Mouse (Mus musculus) T-helper 17 cell (primary cell): ENCODE results near the gene Vps13d.

Source experiments
- in situ Hi-C, 2 experiments: fragments of 300-600 bp; cut with MboI, MseI; formaldehyde crosslinking; loops; 1 replicate in 1 of 2; 2 replicates in 1 of 2; pipeline ENCODE4 v1.15.1; 2025; ENCODE audit warnings: high pct_unique_total_duplicates in 2 of 2

The Vps13d gene

GRCm38 (mm10) chr4:145013760-145014631, 180.8 kb downstream of the Vps13d start:
- in situ Hi-C loops: no loop called here

DNA sequence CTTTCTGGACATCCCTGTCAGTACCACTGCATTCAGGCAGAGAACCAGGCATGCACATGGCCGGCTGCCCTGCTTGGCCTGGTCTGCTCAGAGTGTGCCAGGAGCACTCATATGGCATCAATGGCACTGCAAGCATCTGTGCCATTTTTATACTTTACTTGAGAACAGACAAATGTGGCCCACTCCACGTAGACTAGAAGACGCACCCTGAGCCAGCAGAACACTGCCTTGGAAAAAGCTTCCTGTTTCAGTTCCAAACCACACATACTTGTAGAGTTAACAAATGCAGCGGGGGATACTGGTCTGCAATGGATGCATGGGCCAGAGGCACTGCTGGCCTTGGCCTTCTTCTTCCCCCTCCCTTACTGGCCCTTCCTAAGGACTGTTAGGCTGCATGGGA, 181.6 kb downstream of the Vps13d start:
- in situ Hi-C loops: no loop called here

GRCm38 (mm10) chr4:145011156-145011555, 183.6 kb downstream of the Vps13d start:
- in situ Hi-C loops: no loop called here

DNA sequence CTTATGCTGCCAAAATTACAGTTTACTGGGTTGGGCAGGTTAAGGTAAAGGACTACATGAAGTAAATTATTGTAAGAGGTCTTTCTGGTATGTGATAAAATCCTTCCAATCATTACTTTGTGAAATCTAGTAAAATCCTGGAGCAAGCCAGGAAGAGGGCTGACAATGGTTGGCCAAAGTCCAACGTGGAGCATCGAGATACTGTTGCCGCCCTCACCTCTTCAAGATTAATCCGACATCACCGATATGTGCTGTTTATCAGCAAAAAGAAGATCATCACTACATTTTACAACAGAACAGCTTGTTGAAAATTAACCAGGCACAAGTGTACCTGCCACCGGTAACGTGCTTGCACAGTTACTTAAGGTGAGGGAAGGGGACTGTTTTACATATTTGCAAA, 184.9 kb downstream of the Vps13d start:
- in situ Hi-C loops: no loop called here

DNA sequence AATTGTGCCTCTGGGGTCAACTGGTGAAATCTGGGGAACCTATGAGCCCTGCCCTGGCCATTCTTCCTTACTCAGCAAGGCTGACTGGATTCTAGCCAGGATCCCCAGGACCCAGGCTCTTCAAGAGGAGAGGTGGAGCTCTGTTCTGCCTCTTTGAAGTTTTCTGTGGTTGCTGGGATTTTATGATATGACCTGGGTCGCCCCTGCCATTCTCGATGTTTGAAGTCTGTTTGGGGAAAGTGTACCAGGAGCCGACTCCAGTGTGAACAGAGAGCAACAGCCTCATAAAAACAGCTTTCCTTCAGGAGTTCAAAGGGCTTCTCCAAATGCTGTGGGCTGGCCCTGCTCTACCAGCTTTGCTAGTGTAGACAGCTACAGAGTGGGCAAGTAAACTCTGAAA, 185.4 kb downstream of the Vps13d start:
- in situ Hi-C loops: no loop called here

DNA sequence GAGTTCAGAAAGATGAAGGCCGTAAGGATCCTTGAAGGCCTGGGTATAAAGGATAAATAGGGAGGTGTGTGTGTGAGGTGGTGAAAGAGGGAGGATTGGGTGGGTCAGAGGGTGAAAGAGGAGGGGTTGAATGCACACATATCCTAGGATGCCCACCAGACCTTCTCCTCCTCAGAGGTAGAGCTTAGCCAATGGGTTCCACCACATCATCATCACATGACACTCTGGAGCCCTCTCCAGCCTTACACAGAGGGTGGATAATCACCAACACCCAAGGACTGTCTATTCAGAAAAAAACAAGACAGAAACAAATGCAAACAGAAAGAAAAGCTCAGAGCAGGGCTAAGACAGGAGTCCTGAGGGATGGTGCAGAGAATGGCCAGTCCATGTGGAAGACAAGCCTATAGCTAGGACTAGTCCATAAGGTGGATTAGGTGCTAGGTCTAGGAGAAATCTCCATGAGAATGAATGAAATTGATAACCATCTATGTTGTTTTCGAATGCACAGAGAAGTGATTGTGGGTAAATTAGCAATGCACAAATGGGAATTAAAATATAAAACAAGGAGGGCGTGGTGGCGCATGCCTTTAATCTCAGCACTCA, 188.8 kb downstream of the Vps13d start:
- in situ Hi-C loops: no loop called here

- in situ Hi-C loops: no loop called here
Observed at GRCm38 (mm10) chr4:145004176-145004575, 190.6 kb downstream of the Vps13d start.

DNA sequence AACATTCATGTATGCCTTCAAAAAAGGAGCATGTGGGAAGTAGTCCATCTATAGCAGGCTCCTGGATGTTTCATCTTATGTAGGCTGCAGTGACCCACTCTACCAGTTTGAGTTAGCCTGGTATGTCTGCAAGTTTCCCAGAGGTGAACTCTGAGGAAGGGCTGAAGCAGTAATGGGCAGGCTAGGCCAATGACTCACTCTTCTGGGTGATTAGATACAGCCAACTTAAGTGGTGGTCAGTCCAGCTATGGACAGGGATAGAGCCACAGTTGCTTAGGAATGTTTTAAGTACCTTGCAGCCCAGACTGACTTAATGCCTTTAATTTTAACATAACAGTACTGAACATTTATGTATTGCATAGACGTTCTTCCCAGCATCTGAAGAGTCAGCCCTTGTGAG, 192.1 kb downstream of the Vps13d start:
- in situ Hi-C loops: no loop called here

- in situ Hi-C loops: no loop called here
Observed at GRCm38 (mm10) chr4:144999903-145000382, 194.9 kb downstream of the Vps13d start.

GRCm38 (mm10) chr4:144999572-144999880, 195.3 kb downstream of the Vps13d start:
- in situ Hi-C loops: no loop called here

DNA sequence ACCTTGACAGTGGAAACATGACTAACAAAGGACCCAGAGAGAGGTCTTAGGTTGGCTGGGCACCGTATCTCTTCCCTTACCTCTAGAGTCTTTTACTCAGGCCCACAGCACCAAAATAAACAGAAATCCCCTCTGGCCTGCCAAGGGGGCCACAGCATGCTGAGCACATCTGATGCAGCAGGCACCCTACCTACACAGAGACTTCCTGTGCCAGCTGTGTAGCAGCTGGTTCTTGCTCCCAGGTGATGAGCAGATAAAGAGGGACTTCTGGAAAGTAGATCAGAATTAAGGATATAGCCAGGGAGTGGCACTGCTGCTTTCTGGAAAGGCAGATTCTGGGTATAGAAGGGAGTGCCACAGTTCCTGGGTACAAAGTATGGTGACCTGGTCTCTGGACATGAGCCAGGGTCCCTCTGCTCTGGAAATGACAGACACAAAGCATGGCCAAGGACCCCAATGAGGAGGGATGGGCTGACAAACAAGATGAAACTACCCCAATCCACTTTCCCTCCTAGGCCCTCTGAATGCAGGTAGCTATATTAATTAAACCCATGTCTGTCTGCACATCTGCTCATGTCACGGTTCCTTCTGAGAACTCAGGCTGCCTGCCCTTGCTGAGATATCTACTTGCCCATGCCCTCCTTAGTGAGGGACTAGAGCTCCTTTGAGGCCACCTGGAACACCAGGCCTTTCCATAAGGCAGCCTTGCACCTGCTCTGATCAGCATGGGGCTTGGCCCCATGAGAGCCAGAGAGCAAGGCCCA, 195.8 kb downstream of the Vps13d start:
- in situ Hi-C loops: no loop called here

DNA sequence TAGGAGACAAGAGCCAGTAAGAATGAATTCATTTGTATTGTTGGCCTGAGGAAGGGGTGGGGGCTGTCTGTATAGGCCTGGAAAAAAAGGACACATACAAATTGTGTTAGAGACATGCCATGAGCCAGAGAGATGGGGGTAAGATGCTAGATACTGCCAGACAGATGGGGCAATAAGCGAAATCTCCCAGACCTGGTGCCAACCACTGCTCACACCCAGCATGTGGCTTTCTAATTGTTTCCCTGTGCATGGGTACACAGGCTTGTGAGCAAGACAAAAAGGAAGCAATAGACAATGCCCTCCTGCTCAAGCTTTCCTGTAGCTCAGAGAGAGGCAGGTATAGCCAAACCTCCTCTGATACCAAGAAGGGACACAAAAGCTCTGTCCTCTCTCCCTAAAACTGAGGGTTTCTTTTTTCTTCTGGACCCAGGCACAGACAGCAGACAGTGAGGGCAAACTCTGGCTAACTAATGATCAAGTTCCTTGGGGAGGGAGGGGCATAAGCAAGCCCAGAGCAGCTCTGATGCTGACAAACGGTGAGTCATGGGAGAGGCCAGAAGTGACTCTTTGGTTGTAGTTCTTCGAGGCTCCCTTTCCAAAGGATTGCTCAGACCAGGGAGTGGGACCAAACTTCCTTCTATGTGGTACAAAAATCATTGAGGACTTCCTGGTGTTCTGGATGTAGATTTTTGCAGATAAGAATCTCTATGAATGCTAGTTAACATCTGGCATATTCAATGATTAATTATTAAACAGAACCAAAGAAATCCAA, 196.7 kb downstream of the Vps13d start:
- in situ Hi-C loops: no loop called here

DNA sequence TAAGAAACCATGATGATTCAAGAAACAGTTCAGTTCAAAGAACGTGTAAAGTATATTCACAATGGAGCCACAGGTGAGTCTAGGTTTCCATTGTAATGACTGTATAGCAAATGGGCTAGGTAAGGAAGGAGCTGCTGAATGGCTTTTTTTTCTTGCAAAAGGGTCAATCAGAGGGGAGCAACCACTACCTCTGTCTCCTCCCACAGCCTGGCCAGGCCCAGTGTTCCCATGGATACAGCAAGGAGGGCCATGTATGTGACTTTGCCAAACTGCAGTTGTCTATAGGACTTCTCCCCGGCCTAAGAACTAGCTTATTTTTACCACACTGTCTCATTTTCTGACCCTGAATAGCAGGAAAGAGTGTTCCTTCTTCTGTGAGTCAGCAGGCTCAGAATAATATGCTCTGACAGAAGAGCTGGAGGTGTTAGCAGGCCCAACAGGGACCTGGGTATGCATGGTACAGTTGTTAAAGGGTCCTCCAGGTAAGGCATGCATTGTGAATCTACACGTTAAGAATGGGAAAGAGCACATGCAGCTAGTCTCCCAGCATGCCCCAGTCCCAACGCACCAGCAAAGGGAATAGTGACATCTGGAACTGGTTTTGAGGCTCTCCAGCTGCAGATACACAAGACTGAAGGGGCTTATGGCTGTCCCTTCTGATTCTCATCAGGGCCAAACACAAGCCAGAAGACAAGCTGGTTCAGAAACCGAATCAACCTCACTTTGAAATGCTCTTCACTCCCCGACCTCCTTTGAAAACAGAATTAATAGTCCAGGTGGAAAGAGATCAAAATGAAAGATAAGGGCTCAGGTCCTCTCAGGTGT, 197.6 kb downstream of the Vps13d start:
- in situ Hi-C loops: no loop called here

DNA sequence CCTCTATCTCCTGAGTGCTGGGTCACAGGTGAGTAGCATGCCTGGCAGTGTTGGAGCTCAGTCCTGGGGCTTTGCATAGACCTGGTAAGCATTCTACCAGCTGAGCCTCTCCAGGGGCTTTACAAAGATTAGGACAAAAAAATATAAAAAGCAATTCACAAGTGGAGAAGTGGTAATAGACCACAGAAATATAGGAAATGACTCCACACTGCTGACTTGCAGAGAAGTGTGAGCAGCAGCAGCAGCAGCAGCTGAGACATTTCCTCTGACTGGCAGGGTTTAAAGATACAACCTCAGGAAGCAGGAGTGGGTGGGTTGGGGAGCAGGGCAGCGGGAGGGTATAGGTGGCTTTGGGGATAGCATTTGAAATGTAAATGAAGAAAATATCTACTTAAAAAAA, 199.0 kb downstream of the Vps13d start:
- in situ Hi-C loops: no loop called here

- in situ Hi-C loops: no loop called here
Observed at GRCm38 (mm10) chr4:144993047-144993917, 201.5 kb downstream of the Vps13d start.

DNA sequence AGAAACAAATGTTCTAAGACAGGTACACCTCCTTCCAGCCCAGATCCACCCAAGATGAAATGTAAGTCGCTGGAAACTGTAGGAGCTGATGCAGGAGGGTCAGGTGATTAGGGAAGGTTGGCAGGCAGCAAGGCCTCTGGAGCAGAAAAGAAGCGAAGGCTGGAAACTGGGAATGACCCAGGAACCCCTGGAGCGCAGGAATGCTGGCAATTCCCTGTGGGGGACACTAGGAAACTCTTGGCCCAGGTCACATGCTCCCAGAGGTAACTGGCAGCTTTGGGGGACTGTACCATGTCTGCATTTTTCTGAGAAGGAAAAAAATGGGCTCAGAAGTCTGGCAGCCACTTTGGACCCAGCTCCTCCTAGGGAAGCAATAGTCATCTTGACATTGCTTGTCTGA, 202.4 kb downstream of the Vps13d start:
- in situ Hi-C loops: no loop called here

DNA sequence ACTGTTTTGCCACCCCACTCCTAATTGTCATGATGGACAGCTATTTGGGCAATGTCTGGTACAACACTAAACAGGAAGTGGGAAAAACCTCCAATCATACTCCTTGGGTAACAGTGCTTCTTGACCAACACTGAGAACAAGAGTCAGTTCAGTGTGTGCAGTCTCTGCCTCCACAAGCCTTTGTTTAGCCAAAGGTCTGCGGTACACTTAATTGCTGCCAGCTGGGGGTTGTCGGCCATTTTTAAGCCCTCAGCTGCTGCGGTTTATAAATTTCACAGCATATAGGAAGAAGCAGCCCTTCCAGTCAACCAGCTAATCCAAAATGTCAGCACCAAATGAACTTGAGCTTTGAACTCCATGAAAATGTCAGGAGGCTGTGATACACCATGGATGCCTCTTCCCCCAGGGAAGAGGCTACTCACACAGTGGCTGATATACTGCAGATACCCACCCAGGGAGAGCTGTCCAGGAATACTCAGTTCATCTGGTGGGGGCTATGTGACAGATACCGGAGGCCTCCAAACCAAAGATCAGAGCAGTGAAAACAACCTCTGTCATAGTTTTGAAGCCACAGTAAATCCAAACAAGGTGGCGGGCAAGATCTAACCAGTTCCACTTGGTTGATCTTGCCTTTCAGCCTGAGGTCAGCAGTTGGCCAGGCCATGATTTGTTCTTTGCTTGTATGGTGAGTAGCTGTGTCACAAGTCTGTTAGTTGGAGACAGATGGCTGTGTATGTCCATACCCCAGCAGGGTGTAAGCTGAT, 206.2 kb downstream of the Vps13d start:
- in situ Hi-C loops: no loop called here

- in situ Hi-C loops: no loop called here
Observed at GRCm38 (mm10) chr4:144986016-144986805, 208.6 kb downstream of the Vps13d start.
